Mouse (Mus musculus) brain, embryonic 14.5 days (tissue): ENCODE measurements around the gene Defb29. TPM values are rescaled to one million over a fixed set of nuclear protein-coding genes. Genes with fewer than 3 reads are reported as not detected.

Source experiments
- DNase-seq: peaks from one replicate; pipeline ENCODE4 v3.0.0-alpha.2; 2011; ENCODE audit warnings: low read depth
- CTCF ChIP-seq: fragments of 200-500 bp; IDR thresholded peaks from 2 replicates; pipeline ENCODE4 v1.5.1; 2012; ENCODE audit warnings: inconsistent platforms, mild to moderate bottlenecking, moderate library complexity, borderline replicate concordance; ENCODE audit not compliant: insufficient read depth, insufficient read length; ENCODE audit errors: extremely low read depth
- POLR2A ChIP-seq: fragments of 200-500 bp; IDR thresholded peaks from 2 replicates; pipeline ENCODE4 v1.6.1; 2012; ENCODE audit warnings: mild to moderate bottlenecking, inconsistent platforms, borderline replicate concordance; ENCODE audit not compliant: poor library complexity, insufficient read depth, insufficient read length, severe bottlenecking; ENCODE audit errors: extremely low read depth
- polyA plus RNA-seq: library from polyadenylated mRNA; depleted of rRNA; stranded (reverse); fragments of >200 nt; gene quantifications from 2 replicates; pipeline ENCODE4 v1.2.3, GENCODE M21; 2012; rRNA removed

Gene Defb29
- not detected in 2 replicates for polyA plus RNA-seq

DNA sequence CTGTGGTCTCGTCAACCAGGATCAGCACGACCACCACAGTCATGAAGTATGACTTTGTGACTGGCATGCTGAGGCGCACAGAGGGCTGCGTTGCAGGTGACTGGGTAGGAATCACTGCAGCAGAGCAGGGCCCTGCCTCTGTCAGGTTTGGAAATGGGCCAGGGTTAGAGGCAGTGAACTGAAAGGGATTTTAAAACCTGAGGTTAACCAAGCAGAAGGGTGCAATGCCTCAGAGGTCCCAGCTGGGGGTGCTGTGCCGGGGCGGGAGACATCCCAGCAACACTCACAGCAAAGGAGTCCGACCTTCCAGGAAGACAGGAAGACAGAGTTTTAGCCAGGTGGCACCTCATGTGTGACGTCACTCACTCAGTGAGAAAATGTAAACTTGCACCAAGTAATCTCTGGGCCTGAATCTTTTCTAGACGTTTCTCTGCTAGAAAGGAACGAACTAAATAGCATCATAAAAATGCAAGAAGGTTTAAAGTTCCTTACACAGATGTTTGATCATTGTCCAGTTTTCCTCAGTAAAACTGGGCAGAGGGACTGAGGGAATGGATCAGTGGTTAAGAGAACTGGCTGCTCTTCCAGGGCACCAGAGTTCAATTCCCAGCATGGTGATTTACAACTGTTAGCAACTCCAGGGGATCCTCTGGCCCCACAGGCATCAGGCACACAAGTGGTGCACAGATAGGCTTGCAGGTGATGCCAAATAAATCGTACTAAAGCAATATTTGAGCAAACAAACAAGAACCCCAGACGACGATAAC, at the start of gene Defb29:
Defb29 (minus strand) TSS at position 155 of the 767 bp plus-strand sequence.
- TF ChIP-seq CTCF (peak; percentile 33; the same call in 1 of the 2 replicates), POLR2A (no peak)

GRCm38 (mm10) chr2:152589021-152589420, 49.1 kb upstream of the Defb29 start:
- TF ChIP-seq POLR2A (no peak), CTCF (no peak)
- DNase-seq: no peak

More for the DNA sequence above, at the start of gene Defb29:
- no peak for DNase-seq

GRCm38 (mm10) chr2:152588450-152588849, 48.6 kb upstream of the Defb29 start:
- no peak for DNase-seq
- no peak for TF ChIP-seq POLR2A
- no peak for TF ChIP-seq CTCF

DNA sequence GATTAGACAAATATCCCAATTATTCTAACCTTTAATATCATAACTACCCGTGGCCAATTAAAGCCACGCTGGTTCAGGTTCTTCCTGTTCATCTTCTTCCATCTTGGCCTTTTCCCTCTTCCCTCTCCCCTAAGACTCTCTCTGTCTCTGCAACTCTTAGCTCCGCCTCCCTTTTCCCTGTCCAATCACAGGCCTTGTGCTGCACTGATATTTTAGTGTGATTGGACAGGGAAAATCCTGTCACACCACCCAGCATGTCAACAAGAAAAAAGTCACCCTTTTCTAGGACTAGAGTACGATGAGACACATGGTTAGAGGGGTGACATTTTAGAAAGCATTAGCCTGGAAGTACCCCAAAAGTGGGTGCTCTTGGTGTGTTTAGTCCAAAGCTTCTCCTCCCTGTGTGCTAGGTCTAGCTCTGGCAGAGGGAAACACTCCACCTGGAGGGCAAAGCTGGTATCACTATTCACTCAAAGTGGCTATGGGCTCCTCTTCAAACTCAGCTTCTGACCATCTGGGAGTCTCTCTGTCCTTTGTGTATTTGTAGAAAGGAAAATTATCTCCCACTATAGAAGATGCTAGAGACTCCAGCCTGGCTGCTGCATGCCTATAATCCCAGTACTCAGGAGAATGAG, 47.1 kb upstream of the Defb29 start:
- DNase-seq: peak; percentile 4
- peak; percentile 27; the same call in 1 of the 2 replicates for TF ChIP-seq CTCF
- no peak for TF ChIP-seq POLR2A

- no peak for DNase-seq
- TF ChIP-seq POLR2A: no peak
- TF ChIP-seq CTCF: no peak
These were observed 40.7 kb upstream of the Defb29 start for GRCm38 (mm10) chr2:152580612-152581011.

GRCm38 (mm10) chr2:152580107-152580506, 40.2 kb upstream of the Defb29 start, which contains the start of gene Defb19:
Gene Defb19, minus strand, starts transcription at chr2:152580312.
- TF ChIP-seq CTCF (no peak), POLR2A (no peak)
- no peak for DNase-seq

GRCm38 (mm10) chr2:152573484-152573883, 33.6 kb upstream of the Defb29 start:
- DNase-seq: no peak
- no peak for TF ChIP-seq CTCF
- TF ChIP-seq POLR2A: no peak

DNA sequence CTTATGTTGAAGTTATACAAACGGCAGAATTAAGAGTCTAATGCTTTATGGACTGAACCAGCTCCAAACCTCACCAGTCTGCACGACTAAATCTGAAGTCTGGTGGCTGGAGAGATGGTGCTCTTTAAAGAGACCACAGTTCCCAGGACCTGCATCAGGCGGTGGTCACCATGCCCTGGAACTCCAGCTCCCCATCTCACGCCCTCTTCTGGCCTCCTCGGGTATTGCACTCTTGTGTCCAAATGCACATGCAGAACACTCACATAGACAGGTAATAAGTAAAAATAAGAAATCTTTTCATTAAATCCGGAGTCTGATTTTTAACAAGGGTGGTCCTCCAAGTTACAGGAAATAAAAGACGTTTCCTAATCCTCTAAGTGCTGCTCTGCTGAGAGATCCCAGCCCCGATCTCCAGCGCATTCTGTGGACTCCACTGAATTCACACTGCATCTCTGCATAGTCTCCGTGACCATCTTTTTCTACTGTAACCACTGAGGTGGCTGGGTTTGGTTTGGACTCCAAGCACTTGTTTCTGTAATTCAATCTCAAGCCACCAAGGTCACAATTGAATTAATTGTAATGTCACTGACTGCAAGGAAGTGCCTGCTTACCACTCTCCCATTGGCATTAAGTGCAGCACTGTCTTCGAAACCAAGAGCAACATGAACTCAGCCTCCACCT, 32.4 kb upstream of the Defb29 start, which contains the start of gene Defb21:
Defb21 (plus strand) TSS at position 631 of the 681 bp plus-strand sequence.
- DNase-seq: no peak
- TF ChIP-seq POLR2A (no peak), CTCF (peak; percentile 55)

DNA sequence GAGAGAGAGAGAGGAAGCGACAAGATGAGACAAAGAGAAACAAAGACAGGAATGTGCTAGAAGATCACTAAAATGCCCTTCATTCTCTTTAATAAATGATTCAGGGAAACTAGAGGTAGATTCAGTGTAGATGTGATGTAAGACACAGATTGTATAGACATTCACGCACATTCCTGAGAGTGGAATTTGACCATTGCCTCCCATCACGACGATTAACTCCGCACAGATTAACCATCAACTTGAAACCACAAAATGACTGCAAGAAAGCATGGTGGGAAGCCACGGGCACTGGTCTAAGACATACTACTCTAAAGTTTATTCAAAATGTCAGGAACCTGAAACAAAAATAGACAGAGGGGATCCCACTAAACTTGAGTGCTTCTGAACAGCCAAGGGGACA, 30.4 kb upstream of the Defb29 start:
- DNase-seq: no peak

DNA sequence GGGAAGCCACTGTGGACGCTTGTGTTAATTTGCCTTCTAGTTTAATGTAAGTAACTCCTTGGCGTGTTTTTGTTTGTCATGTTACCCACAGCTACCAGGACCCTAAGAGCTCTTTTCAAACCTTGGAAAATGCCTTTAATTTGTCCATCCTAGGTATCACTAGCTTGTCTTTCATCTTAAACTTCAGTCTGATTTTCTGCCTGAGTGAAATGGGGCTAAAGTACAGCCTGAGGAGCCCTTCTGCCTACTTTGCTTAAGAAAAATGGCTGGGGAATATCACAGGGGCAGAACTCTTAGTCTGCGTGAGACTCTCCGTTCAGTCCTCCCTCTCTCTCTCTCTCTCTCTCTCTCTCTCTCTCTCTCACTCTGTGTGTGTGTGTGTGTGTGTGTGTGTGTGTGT, 30.0 kb upstream of the Defb29 start:
- no peak for DNase-seq
- TF ChIP-seq CTCF (no peak), POLR2A (no peak)

More for the DNA sequence above, 30.4 kb upstream of the Defb29 start:
- TF ChIP-seq POLR2A (no peak), CTCF (no peak)

DNA sequence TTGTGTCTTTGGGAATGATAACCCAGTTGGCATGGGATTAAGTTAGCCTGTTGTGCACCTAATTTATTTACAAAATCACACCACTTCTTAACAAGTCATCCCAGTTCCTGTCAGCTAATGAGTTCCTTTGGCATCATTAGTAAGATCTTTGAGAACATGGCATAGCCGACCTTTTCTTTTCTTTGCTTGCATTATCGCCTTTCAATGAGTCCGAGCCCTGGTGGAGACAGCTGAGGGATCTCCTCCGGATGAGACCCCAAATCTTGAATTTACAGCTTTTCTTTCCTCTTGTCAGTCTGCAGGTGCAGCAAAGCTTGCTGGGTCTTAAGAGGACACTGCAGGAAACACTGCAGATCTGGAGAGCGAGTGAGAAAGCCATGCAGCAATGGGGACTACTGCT, 29.1 kb upstream of the Defb29 start, which contains the start of gene Gm17416:
Gm17416 (plus strand) TSS at position 301 of the 400 bp plus-strand sequence.
- no peak for DNase-seq
- TF ChIP-seq CTCF: no peak
- no peak for TF ChIP-seq POLR2A
